Mouse (Mus musculus) lung, adult 2 months (tissue): ENCODE data around the gene Ggt5.

Experiments used
- CTCF ChIP-seq: fragments of 200-500 bp; IDR thresholded peaks from 2 replicates; pipeline ENCODE4 v1.5.1; 2011; ENCODE audit warnings: mild to moderate bottlenecking, low read length, control low read depth; ENCODE audit not compliant: insufficient read depth
- POLR2A ChIP-seq: fragments of 200-500 bp; IDR thresholded peaks from 2 replicates; pipeline ENCODE4 v1.6.1; 2011; ENCODE audit warnings: low read depth, mild to moderate bottlenecking, control low read depth, low read length, borderline replicate concordance; ENCODE audit errors: extremely low read depth

DNA sequence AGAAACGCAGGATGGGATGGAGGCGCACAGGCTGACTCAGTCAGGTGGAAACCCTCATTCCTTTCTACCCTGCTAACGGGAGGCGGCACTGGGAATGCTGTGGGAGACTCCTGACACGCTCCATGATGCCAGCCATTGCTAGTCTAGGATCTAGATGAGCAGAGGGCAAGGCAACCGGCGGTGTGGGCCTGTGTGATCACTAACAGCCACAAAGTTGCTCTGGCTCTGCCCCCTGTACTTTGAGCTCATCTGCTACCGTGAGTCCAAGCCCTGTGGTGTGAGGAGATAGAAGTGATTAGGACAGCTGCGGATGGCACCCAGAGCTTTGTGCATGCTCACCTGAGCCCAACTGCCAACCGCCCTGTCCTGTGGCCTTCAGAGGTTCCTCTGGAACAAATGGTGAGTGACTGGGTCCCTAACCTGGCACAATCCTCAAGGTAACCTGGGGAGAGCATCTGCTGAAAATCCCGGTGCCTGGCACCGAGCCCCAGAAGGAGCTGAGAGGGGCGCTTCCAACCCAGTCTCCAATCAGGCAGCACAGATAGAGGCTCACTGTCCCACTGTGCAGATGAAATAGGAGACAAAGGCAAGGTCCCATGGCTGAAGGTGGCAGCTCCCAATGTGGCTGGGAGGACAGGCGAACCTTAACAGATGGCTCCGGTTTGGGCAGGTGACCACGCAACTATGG lies 62.4 kb downstream of the Ggt5 start:
- TF ChIP-seq CTCF (no peak), POLR2A (no peak)
